Mouse (Mus musculus) bone marrow macrophage, adult 2 months (primary cell): ENCODE measurements around the gene Serpinb1a.

Experiments
- CTCF ChIP-seq: IDR thresholded peaks from 2 replicates; pipeline ENCODE4 v1.5.1; 2012; ENCODE audit warnings: low read depth, mild to moderate bottlenecking, low read length, moderate library complexity
- POLR2A ChIP-seq: IDR thresholded peaks from 2 replicates; pipeline ENCODE4 v1.6.1; 2012; ENCODE audit warnings: mild to moderate bottlenecking, low read depth, low read length, borderline replicate concordance

DNA sequence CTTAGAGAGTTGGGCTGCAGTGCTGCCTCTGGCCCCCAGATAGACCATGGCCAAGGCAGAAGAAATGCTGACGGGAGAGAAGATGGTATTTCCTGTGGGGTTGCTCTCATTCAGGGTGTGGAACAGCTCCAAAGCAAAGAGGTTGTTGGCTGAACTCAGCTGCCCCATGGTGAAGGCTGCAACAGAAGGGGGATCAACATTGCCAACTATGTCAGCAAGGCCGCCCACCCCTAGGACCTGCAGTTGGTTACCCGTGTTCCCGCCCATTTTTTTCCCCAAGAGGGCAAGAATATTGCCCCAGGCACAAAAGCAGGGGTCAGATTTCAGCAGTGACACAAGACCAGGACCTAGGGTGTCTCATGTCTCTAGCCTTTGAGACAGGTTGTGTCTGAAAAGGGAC lies 45.9 kb upstream of the Serpinb1a start:
- TF ChIP-seq CTCF, result no peak
- no peak for TF ChIP-seq POLR2A
